Mouse (Mus musculus): ENCODE results near the gene Nbeal2.

Nbeal2 gene

DNA sequence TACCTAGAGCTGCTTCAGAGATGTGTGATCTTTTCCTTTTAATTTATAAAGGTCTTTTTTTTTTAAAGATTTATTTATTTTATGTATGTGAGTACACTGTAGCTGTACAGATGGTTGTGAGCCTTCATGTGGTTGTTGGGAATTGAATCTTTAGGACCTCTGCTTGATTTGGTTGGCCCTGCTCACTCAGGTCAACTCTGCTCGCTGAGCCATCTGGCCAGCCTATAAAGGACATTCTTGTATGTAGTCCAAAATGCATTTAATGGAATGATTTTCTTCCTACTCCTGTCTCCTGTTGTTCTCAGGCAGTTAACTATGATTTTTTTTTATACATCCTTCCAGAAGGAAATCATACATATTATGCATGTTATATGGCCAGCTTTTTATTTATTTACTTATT, 70.4 kb downstream of the Nbeal2 start:
- DNase-seq (ENCODE audit: low read depth, low spot score), result no peak

DNA sequence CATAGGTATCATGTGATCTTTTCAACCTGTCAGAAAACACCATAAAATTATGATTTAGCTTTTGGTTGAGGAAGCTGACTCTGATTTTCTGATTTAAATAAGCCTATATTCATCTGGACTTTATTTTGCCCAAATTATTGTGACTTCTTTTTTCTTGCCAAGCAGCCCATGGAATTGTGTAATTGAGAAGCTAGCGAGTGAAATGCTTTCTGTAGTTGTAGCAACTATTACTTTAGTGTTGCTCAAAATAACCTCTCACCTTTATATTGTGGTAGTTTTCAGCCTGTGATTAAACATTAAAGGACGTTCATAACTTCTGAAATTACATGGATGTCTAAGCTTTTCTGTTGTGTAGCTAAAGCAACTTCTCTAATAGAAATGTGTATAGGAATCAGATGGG, 71.8 kb downstream of the Nbeal2 start:
- no peak for DNase-seq (ENCODE audit: low read depth, low spot score)
